Mouse (Mus musculus) retina, embryonic 14.5 days (tissue): ENCODE measurements around the gene Stat3.

Source experiments
- DNase-seq: peaks from one replicate; pipeline ENCODE4 v3.0.0-alpha.2; 2015; ENCODE audit warnings: low spot score

Gene Stat3

DNA sequence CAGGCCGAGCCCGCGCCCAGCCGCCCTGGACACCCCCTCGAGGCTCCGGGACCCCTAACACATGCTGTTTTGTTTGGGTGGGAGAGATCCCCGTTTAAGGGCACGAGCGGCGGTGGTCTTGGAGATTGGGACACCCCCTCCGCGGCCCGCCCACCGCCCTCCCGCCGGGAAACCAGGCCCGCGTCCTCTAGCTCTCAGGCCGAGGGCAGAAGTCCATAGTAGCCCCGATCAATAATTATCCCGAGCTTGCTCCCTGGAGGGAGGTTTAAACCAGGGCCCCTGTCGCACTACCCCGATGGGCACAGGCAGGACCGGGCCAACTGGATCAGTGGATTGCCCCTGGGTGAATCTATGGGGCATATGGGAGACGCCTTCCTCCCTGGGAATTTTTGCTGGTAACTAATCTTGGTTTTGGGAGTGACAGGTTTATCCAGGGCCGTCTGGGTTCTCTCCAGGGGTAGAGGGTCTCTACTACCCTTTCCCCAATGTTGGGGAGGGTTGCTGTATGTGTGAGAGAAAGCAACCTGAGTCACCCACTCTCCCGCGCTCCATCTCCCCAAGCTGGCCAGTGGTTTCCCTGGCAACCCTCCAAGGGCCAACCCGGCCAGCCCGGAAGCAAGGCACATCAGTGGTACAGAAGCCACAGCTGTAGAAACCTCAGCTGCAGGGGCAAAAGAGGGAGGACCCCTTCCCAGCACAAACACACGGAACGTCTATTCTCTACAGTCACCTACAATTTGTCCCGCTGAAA, 88.4 kb downstream of the Stat3 start:
- DNase-seq = peak; percentile 62

- peak; percentile 77 for DNase-seq
Measured at GRCm38 (mm10) chr11:100850038-100850777, 89.1 kb downstream of the Stat3 start, which contains the start of gene Stat5b. TSS of gene Stat5b (minus strand) at chr11:100850724.

DNA sequence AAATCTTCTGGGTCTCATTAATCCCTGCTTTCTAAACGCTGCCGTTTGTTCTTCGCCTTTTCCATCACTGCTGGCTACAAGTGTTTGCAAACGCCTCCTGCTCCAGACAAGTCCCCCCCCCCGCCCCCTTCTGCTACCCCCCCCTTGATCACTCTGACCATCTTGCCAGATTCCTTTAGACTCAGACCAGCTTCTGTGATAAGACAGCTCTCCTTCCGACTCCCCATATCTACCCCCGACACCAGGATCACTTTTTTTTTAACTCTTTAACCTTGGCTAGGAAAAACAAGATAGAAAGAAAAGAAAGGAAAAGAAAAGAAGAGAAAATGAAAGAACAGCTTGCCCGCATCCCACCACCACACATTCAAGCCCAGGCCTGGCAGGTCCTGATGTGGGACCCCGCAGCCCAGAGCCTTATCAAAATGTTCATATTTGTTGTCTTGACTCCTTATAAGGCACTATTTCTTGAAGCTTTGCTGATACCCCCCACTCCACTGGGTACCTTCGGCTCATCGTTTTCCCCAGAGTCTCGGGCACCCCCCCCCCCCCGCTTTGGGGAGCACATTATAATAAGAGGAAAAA, 89.8 kb downstream of the Stat3 start:
- DNase-seq = no peak

GRCm38 (mm10) chr11:100848789-100849379, 90.5 kb downstream of the Stat3 start:
- no peak for DNase-seq

- no peak for DNase-seq
Measured at GRCm38 (mm10) chr11:100848080-100848479, 91.3 kb downstream of the Stat3 start.

DNA sequence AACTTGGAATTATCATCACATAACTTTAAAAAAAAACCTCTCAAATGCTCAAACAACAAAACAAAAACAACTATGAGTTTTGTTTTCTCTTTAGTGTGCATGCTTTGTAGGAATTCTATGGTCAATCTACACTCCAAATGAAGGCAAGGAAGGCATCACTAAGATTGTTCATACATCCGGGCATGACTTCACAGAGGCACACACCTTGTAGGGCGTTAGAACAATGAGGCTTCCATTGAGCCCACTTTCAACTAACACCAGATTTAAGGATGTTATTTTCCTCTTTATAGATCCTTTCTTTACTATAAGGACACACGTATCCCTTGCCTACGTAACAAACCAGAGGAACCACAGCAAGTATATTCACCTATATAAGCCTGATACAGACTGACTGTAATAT, 91.8 kb downstream of the Stat3 start:
- no peak for DNase-seq

DNA sequence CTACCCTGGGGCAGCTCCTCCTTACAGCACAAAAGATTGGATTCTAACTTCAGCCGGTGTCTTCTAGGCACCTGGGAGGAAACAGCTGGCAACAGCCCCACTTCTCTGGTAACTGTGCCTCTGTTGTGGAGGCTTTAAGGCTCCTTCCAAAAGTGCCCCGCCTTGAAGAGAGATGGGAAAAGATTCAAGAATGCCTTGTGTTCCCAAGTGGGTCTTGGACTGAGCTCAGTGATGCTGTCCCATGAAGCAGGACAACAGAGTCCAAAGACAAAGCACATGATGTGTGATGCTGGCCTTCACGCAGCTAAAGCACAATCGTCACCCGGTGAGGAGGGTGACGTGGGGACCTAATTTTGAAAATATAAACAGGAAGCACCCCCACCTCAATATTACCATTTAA, 93.5 kb downstream of the Stat3 start:
- DNase-seq = no peak

DNA sequence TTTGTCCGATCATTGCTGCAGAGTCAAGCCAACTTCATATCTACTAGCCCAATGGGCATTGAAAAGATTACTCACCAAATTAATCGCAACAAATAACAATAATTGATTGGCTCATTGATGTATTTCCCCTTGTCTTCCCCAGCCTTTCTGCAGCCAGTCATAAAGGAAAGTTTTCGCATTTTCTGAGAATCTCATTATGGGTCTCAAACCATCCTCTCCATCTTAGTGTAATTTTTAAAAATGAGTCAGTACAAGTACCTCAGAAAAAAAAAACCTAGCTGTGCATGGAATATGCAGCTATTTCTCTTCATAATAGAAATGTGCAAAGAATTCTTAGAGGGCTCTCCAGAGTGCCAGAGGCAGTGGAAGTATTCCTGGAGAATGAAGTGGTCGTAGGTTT, 95.2 kb downstream of the Stat3 start:
- no peak for DNase-seq

DNA sequence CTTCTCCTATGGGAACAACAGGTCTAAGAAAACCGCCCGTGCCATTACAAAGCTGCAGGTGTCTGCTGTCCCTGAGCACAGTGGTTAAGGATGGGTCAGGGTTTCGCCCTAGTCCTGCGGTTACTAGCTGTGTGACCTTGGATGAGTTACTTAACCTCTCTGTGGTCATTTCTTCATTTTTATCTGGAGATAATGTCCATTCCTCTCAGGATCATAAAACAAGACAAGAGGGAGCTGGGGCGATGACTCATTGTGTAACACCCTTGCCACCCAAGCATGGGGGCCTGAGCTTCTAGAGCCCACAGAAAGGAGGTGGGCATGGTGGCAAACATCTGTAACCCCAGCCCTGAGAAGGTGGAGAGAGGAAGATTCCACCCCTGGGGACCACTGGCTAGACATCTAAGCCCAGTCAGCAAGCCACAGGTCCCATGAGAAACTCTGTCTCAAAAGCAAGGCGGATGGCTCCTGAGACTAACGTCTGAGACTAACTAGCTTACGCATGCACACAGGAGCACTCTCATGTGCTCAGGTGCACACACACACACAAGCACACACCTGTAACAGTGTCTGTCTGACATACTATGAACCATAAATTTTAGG, 96.2 kb downstream of the Stat3 start:
- no peak for DNase-seq

- DNase-seq = no peak
Measured at GRCm38 (mm10) chr11:100842025-100842424, 97.3 kb downstream of the Stat3 start.

- no peak for DNase-seq
Measured at GRCm38 (mm10) chr11:100840866-100841265, 98.5 kb downstream of the Stat3 start.

- DNase-seq = no peak
Measured at GRCm38 (mm10) chr11:100839523-100839922, 99.8 kb downstream of the Stat3 start.

- DNase-seq = no peak
Measured at GRCm38 (mm10) chr11:100838894-100839293, 100.4 kb downstream of the Stat3 start.

- DNase-seq = no peak
Measured at GRCm38 (mm10) chr11:100836923-100837702, 102.2 kb downstream of the Stat3 start.
